Mouse (Mus musculus) ES-CJ7 (cell line): ENCODE measurements around the gene Kcnmb2.

Source experiments
- DNase-seq: peaks from one replicate; pipeline ENCODE4 v3.0.0; 2011; ENCODE audit warnings: low read depth, low spot score

Gene Kcnmb2

DNA sequence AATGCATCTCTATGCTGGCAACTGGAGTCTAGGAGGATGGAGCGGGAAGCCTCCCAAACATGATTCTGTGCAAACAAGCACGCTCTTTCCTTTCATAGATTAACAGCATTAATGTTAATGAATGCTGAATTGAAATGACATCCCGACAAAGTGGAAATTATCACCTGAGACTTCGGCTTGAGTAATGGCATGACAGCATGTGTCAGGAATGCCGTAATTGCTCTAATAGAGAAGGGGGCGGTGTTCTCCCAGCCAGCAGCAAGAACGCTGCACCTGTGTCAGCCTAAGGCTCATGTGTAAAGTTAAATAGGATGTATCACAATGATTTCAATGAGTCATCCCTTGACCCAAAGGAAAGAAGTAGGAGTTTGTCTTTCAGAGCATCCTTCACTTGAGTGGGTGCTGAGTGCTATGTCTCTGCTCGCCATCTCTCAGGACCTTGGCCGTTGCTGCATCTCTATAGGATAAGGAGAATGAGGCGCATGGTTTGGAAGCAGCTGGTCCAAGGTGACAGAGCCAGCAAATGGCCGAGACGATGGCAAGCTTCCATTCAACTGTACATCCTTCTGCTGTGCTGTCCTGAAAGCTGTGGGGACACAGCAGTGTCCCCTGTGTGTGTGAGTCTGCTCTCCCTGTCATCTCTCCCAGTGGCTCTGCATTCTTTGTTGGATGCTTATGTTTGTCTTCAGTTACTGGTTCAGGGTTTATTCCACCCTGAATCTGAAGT lies 110.1 kb downstream of the Kcnmb2 start:
- DNase-seq, result no peak

GRCm38 (mm10) chr3:32020981-32021380 lies 118.7 kb downstream of the Kcnmb2 start:
- no peak for DNase-seq

DNA sequence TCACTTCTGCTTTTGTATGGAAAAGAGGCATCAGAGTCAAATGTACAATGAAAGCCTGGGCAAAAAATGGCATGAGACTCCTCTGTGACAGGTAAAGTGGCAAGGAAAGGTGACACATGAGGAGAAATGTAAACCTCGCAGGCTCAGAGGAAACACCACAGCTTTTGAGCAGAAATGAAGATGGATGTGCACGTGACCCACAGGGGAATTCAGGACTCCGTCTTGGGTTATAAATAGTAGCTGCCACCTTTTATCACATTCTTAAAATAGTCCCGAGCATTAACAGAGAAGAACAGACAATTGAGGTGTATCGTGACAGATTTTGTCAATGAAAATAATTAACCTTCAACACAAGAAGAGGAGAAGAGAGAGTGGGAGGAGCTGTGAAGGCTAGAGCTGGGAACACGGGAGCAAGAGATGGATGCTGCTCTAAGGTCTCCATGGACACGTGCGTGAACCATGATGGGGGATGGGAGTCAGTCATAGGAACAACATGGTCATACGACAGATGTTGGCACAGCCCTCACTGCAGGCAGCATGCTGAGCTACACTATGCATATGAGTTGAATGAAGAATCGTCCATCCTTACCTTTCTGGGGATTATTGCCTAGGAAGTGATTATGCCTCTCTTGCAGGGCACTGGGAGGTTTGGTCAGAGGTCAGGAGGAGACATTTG lies 127.2 kb downstream of the Kcnmb2 start:
- no peak for DNase-seq

GRCm38 (mm10) chr3:32032381-32032780 lies 130.1 kb downstream of the Kcnmb2 start:
- DNase-seq, result no peak

DNA sequence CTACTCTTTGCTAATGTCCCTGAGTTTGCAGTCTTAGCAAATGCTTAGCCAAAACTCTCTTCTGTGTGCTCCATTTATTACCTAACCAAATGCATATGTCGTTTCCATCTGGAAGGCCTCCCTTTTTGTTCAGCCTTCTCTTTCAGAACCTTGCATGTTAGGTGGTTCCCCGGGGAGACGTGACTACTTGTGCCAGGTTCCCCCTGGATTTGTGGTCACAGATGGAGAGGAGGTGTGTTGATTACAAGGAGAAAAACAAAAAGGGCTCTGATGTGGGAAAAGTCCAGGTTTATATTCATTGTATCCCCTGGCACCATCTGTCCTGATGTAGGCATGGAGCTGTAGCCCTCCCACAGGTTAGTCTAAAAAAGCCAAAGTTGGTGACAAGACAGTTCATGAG lies 141.5 kb downstream of the Kcnmb2 start:
- DNase-seq, result no peak

- no peak for DNase-seq
Measured at GRCm38 (mm10) chr3:32048777-32049176, 146.5 kb downstream of the Kcnmb2 start.

DNA sequence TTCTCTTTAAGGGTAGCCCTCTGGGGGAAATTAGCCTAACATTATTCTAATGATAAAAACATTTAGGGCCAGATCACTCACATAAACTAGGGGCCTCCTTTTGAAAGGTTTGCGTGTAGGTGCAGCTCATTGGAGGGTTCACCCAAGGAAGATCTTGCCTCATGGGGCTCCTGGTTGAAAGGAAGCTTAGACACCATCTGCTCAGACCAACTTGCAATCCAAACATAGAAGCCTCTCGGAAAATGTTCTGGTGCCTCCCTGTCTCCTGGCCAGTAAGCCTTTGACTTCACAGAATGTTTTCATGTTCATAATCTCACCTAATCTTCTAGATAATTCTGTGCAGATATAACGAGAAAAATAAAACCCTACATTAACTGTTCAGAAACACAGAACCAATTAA lies 150.3 kb downstream of the Kcnmb2 start:
- no peak for DNase-seq

- DNase-seq, result no peak
Measured at GRCm38 (mm10) chr3:32053610-32054241, 151.4 kb downstream of the Kcnmb2 start.

DNA sequence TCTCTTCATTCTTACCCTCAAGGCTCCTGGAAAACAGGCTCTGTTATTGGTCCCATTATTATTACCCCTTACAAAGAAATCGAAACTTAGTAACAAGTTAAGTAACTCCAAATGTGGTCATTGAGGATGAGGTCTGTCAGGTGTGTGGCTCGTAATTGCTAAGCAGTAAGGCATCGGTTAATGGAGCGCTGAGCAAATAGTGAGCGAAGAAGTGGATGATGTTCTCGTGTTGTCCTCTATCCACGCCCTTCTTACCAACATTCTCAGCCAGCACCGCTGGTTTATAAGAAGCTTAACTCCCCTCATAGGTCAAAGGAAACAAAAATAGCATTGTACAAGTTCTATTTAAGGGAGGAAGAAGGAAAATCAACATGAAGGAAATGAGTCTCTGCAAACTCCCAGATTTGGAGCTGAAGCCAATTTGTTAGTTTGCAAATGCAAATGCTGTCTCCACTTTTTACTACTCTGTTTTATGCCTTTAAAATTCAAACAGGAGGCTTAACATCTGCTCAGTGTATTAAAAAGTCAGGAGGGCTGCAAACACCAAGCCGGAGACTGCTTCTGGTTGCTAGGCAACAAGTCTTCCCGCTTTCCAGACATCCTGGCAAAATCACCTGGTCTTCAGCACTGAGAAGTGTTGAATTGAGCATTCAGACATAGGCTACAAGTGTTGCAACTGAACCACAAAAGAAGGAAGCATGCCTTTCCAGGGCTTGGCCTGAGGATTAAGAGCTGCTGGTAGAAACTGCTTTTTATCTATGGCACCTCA lies 157.8 kb downstream of the Kcnmb2 start:
- DNase-seq, result peak; percentile 15

- no peak for DNase-seq
Measured at GRCm38 (mm10) chr3:32062685-32063084, 160.4 kb downstream of the Kcnmb2 start.

GRCm38 (mm10) chr3:32063312-32063711 lies 161.0 kb downstream of the Kcnmb2 start:
- no peak for DNase-seq

GRCm38 (mm10) chr3:32067004-32067935 lies 165.0 kb downstream of the Kcnmb2 start:
- peak; percentile 52 for DNase-seq

GRCm38 (mm10) chr3:32073881-32074280 lies 171.6 kb downstream of the Kcnmb2 start:
- DNase-seq, result no peak

- no peak for DNase-seq
Measured at GRCm38 (mm10) chr3:32088762-32089161, 186.5 kb downstream of the Kcnmb2 start.

- DNase-seq, result no peak
Measured at GRCm38 (mm10) chr3:32101391-32101790, 199.1 kb downstream of the Kcnmb2 start.

- peak; percentile 69 for DNase-seq
Measured at GRCm38 (mm10) chr3:32119851-32120250, 217.5 kb downstream of the Kcnmb2 start.

DNA sequence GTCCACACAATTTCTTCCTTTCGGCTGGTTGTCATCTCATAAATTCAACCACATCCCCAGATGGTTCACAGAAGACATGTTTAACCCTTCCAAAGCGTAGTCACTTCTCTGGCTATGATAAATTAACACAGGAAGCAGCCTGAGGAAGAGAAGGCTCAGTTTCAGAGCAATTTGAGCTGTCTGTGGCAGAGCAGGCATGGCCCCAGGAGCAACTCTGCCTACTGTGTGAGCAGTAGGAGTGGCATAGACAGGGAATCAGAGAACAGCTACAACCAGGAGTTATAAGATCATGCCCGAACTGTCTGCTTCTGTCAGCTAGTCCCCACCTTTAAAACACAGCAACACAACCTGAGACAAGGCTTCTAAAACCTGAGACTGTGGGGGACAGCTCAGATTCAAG lies 219.4 kb downstream of the Kcnmb2 start:
- no peak for DNase-seq

DNA sequence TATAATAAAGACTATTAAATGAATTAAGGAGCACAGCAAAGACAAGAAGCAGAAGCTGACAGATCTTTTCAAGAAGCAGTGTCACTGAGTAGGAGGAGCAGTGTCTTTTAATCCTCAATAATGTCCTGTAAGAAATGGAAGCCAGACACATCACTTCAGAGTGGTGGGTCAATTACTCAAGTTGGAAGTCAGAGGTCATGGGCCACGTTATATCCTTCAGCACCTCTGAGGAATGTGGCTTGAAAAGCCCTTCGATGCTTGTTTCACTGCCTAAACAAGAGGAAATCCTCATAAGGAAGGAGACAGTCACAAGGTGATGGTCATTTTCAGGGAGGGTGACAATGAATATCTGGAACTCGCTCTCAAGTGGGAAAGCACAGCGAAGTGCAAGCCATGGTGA lies 223.1 kb downstream of the Kcnmb2 start:
- no peak for DNase-seq

GRCm38 (mm10) chr3:32128391-32128790 lies 226.1 kb downstream of the Kcnmb2 start:
- DNase-seq, result peak; percentile 37

DNA sequence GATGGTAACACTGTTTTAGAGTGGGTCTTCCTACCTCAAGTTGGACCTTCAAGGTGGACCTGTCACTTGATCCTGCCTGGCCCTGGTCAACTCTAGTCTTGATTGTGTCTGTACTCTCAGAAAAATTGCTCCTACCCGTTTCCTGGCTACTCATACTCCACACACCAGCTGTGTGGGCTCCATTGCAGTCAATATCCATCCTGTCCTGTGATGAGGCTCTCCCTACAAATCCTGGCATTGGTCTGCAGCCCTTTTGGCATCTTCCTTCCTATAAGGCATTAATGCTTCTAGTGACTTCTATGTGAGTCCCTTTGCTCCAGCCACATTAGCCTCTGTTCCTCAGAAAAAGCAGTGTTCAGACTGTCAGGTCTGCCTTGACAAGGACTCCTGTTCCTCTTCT lies 228.4 kb downstream of the Kcnmb2 start:
- no peak for DNase-seq

- no peak for DNase-seq
Measured at GRCm38 (mm10) chr3:32132395-32133004, 230.2 kb downstream of the Kcnmb2 start.
